Mouse (Mus musculus) limb, embryonic 15.5 days (tissue): ENCODE data around the gene Dppa5a. TPM values are rescaled to one million over a fixed set of nuclear protein-coding genes. Genes with fewer than 3 reads are reported as not detected.
"Not testable (repeated sequence)": the region's sequence is repeated elsewhere in the genome, so short reads cannot be mapped to it uniquely, and the experiment has no call there.

ENCODE experiments used
- ATAC-seq: fragments of 200-750 bp; cut with Nextera tagmentation; 2 replicates; pipeline ENCODE4 v1.8.0; 2017; ENCODE audit warnings: low read depth, moderate TSS enrichment; ENCODE audit not compliant: insufficient number of reproducible peaks, low FRiP score, low TSS enrichment
- H3K27ac ChIP-seq: fragments of 300-500 bp; sonication (generic); 2 replicates; pipeline ENCODE4 v1.5.1; 2015; ENCODE audit warnings: moderate library complexity, mild to moderate bottlenecking, inconsistent platforms
- H3K27me3 ChIP-seq: fragments of 300-500 bp; sonication (generic); 2 replicates; pipeline ENCODE4 v1.6.1; 2015; ENCODE audit warnings: inconsistent platforms
- H3K36me3 ChIP-seq: fragments of 300-500 bp; sonication (generic); 2 replicates; pipeline ENCODE4 v1.6.1; 2015; ENCODE audit warnings: inconsistent platforms
- H3K4me1 ChIP-seq: fragments of 300-500 bp; sonication (generic); 2 replicates; pipeline ENCODE4 v1.6.1; 2015; ENCODE audit warnings: inconsistent platforms
- H3K4me2 ChIP-seq: fragments of 300-500 bp; sonication (generic); 2 replicates; pipeline ENCODE4 v1.6.1; 2015; ENCODE audit warnings: mild to moderate bottlenecking, inconsistent platforms
- H3K4me3 ChIP-seq: fragments of 300-500 bp; sonication (generic); 2 replicates; pipeline ENCODE4 v1.5.1; 2015; ENCODE audit warnings: mild to moderate bottlenecking, inconsistent platforms
- H3K9ac ChIP-seq: fragments of 300-500 bp; sonication (generic); 2 replicates; pipeline ENCODE4 v1.6.1; 2015; ENCODE audit warnings: inconsistent platforms
- H3K9me3 ChIP-seq: fragments of 300-500 bp; sonication (generic); 2 replicates; pipeline ENCODE4 v1.6.1; 2016; ENCODE audit warnings: inconsistent platforms
- WGBS: fragments of 180-500 bp; shearing (Covaris S2); methylation state at CpG from one replicate; pipeline ENCODE4 v1.1.7; 2015; 5-methylcytosine and 5-hydroxymethylcytosine counted together
- polyA plus RNA-seq: library from polyadenylated mRNA; unstranded; fragments of >200 nt; fragmentation: Nextera tagmentation; extraction: Ambion mirVana; gene quantifications from 2 replicates; pipeline ENCODE4 v1.2.1, GENCODE M21; 2015

Dppa5a gene
- polyA plus RNA-seq, 1 experiment from 2014 or later: 0.42 TPM

DNA sequence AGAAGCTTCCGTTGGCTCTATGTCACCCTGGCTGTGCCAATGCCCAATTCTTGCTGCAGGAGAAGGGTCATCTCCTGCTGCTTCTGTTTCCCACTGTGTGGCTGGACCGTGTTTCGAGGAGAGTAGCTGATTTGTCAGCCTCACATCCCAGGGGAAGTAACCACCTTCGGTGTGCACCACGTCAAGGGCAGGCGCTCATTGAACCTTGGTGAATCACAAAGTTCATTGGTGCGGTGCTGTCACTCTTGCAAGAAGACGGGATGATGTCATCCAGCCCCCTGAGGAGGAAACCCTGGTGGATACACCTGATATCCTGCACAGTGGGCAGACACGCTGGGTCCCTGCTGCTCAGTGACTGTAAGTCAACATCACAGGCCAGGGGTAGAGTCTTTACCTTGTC, 24.9 kb downstream of the Dppa5a start:
- not testable (repeated sequence) for H3K36me3 ChIP-seq, H3K9me3 ChIP-seq, H3K4me2 ChIP-seq, H3K27ac ChIP-seq, H3K4me1 ChIP-seq, H3K27me3 ChIP-seq, H3K4me3 ChIP-seq, H3K9ac ChIP-seq, ATAC-seq
- 91% methylated on average over 9 of the region's 9 CpGs for WGBS

DNA sequence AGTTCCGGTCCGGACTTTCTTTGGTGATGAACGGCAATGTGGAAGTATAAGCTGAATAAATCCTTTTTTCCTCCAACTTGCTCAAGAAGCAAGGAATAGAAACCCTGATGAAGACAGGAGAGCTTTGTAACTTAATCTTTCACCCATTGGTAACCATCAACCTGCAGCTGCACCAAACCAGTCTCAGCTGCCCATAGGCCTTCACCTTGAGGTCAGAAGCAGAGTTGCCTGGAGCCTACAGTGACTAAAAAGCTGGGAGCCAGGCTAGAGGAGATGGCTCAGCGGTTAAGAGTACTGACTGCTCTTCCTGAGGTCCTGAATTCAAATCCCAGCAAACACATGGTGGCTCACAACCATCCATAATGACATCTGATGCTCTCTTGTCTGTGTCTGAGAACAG, 25.5 kb downstream of the Dppa5a start:
- 86% methylated on average over 4 of the region's 4 CpGs for WGBS
- not testable (repeated sequence) for H3K4me1 ChIP-seq, H3K9me3 ChIP-seq, H3K27ac ChIP-seq, H3K27me3 ChIP-seq, H3K4me2 ChIP-seq, ATAC-seq, H3K36me3 ChIP-seq, H3K4me3 ChIP-seq, H3K9ac ChIP-seq

DNA sequence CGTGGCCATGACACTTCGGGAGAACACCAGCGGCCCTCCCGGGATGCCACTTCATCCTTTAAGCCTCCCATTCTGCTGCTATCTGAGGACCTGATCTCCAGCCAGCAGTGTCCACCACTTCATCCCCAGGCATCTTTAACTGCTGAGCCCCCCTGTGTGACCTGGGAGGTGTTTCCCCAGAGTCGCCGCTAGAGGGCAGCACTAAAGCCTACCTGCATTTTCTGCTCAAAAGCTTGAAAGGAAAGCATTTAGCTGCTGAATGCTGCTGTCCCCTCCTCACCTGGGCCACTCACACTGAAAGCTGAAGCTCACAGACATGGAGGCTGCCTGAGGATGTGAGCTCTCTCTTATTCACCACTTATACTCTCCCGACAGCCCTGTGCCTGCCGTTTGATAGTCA, 27.7 kb downstream of the Dppa5a start:
- H3K4me3 ChIP-seq, H3K4me1 ChIP-seq, H3K9ac ChIP-seq, H3K27me3 ChIP-seq, H3K9me3 ChIP-seq, ATAC-seq, H3K4me2 ChIP-seq, H3K27ac ChIP-seq, H3K36me3 ChIP-seq: not testable (repeated sequence)
- WGBS: 18% methylated on average over 8 of the region's 8 CpGs

DNA sequence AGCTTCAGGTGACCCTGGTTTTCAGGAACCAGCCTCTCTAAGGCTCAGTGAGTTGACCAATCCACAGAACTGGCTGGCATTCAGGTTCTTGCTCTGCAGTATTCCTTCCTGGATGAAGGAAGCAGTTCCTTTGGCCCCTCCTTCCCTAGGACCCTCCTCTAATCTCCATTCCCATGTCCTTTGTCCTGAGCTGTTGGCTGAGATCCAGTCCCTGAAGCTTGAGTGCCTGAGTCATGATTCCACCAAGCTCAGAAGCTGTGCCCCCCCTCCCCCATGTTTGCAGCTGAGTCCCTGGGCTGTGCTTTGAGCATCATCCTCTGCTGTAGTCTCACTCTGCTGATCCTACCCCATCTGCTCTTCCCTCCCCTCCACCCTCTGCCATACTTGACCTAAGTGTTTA, 30.9 kb downstream of the Dppa5a start:
- H3K9ac ChIP-seq, H3K27me3 ChIP-seq, ATAC-seq, H3K9me3 ChIP-seq, H3K27ac ChIP-seq, H3K4me3 ChIP-seq, H3K4me2 ChIP-seq, H3K36me3 ChIP-seq, H3K4me1 ChIP-seq: not testable (repeated sequence)

DNA sequence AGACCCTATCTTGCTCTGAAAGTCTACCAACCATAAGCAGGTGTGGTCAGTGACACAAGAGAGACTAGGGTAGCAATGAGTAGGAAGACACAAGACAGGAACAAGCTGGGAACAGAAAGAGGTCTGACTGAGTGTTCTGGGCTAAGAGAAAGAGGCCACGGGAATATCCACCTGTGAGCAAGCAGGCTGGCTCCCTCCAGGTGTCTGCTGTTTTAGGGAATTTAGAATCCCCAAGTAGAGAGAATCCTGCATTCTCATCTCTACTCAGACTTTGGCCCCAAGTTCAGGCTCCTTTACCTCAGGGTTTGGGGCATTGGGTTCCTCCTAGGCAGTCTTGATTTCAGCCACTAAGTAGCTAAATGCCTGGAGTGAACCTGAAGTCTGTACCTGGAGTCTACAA, 40.7 kb downstream of the Dppa5a start, which contains the start of gene Omt2b:
Gene Omt2b (plus strand): TSS at position 301 of the 400 bp plus-strand sequence.
- H3K9me3 ChIP-seq, ATAC-seq, H3K27ac ChIP-seq, H3K4me1 ChIP-seq, H3K4me2 ChIP-seq, H3K36me3 ChIP-seq, H3K4me3 ChIP-seq, H3K27me3 ChIP-seq, H3K9ac ChIP-seq: not testable (repeated sequence)
- 80% methylated on average over 1 of the region's 1 CpGs for WGBS

DNA sequence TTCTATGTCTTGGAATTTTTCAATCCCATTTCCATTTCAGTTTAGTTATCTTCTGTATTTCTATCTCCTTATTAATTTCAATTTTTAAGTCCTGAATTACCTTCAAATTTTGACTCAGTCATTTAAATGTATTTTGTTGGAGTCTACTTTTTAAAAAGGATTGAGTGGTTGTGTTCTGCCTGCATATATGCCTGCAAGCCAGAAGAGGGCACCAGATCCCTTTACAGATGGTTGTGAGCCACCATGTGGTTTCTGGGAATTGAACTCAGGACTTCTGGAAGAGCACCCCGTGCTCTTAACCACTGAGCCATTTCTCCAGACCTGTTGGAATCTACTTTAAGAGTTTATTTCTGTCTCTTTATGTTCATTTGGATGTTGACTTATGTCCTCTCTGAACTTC, 48.5 kb downstream of the Dppa5a start:
- no peak overlapping the region for H3K4me3 ChIP-seq
- H3K27ac ChIP-seq: no peak overlapping the region
- no peaks in the 10 kb centered on the region for H3K27me3 ChIP-seq
- no peaks in the 10 kb centered on the region for H3K9me3 ChIP-seq
- 25% methylated on average over 1 of the region's 1 CpGs for WGBS
- no peaks in the 10 kb centered on the region for H3K36me3 ChIP-seq
- ATAC-seq: no peak
- no peak overlapping the region for H3K9ac ChIP-seq
- no peaks in the 10 kb centered on the region for H3K4me1 ChIP-seq
- no peak overlapping the region for H3K4me2 ChIP-seq

Other genes with a start within 250 kb of the Dppa5a start
- 57.5 and 60.6 TPM in 2 replicates for gene Gsta4, start 185.4 kb downstream of the Dppa5a start, polyA plus RNA-seq
- gene Gsta1, start 137.5 kb downstream of the Dppa5a start, polyA plus RNA-seq: 8.8 and 10.0 TPM in 2 replicates
- gene Gm3776, start 111.0 kb downstream of the Dppa5a start, polyA plus RNA-seq: 12.5 and 12.9 TPM in 2 replicates
- 0.22 and 0.29 TPM in 2 replicates for gene Gm10639, start 78.3 kb downstream of the Dppa5a start, polyA plus RNA-seq
- not detected in 2 replicates for gene Omt2a, start 53.4 kb downstream of the Dppa5a start, polyA plus RNA-seq
- not detected in 2 replicates for gene Omt2b, start 40.6 kb downstream of the Dppa5a start, polyA plus RNA-seq
- 15.4 and 16.8 TPM in 2 replicates for gene Gsta2, start 12.4 kb downstream of the Dppa5a start, polyA plus RNA-seq
- gene Ooep, start 10.5 kb upstream of the Dppa5a start, polyA plus RNA-seq: 2.9 and 3.4 TPM in 2 replicates
- gene Ddx43, start 27.6 kb upstream of the Dppa5a start, polyA plus RNA-seq: 0.15 and 0.27 TPM in 2 replicates
- 2.7 and 3.4 TPM in 2 replicates for gene Cgas, start 75.1 kb upstream of the Dppa5a start, polyA plus RNA-seq
- gene Mto1, start 80.0 kb upstream of the Dppa5a start, polyA plus RNA-seq: 21.2 and 24.6 TPM in 2 replicates
- gene Gm17324, start 80.6 kb upstream of the Dppa5a start, polyA plus RNA-seq: 0.71 and 0.83 TPM in 2 replicates
- gene Eef1a1, start 121.0 kb upstream of the Dppa5a start, polyA plus RNA-seq: 4,450 and 5,127 TPM in 2 replicates
- 22.4 and 22.9 TPM in 2 replicates for gene Slc17a5, start 219.9 kb upstream of the Dppa5a start, polyA plus RNA-seq
- 23.3 and 24.6 TPM in 2 replicates for gene Cd109, start 247.4 kb upstream of the Dppa5a start, polyA plus RNA-seq